Mouse (Mus musculus): ENCODE results near the gene Nup107.

GRCm38 (mm10) chr10:117710604-117711141 is 81.8 kb downstream of the Nup107 start, which contains the start of gene Mdm2:
- TF ChIP-seq CTCF (IDR thresholded peaks at IDR 0.05; ENCODE audit: borderline replicate concordance, extremely low read depth, insufficient read depth, insufficient read length) (peak; percentile 85), POLR2A (IDR thresholded peaks at IDR 0.05; ENCODE audit: borderline replicate concordance, extremely low read depth, insufficient read depth, insufficient read length, poor library complexity, severe bottlenecking) (peak; percentile 88)
